Mouse (Mus musculus) erythroblast, embryonic 14.5 days (primary cell): ENCODE measurements at regions not wholly inside any gene's neighbourhood (a gene's known extent, or its start where the extent isn't known, plus 50 kb on each side); places are given as distances from the start of the nearest gene placed in this dataset.

ENCODE experiments used
- GATA1 ChIP-seq: IDR thresholded peaks from 2 replicates; pipeline ENCODE4 v1.6.1; 2012; ENCODE audit warnings: low read length, inconsistent platforms, mixed read lengths
- TAL1 ChIP-seq: IDR thresholded peaks from 3 replicates; pipeline ENCODE4 v1.6.1; 2012; ENCODE audit warnings: low read length, inconsistent platforms, mixed read lengths

- TF ChIP-seq GATA1 (no peak), TAL1 (no peak)
These were observed 131.8 kb downstream of the Gm9733 start for GRCm38 (mm10) chr3:15200309-15200708.
